In genomic region chr2:152693233-152693632, GRCm38 (mm10) we compare ENCODE assay signal across 8 mouse cellular contexts. TPM values are rescaled to one million over a fixed set of nuclear protein-coding genes. Genes with fewer than 3 reads are reported as not detected.
DNase-seq lines count a peak whose midpoint lies in the region; ATAC-seq and TF ChIP-seq lines count a peak whose summit lies in the region.

No protein-coding gene starts in this region.

- DNase-seq in adrenal gland, postnatal 14 days = peak; percentile 83
- DNase-seq in embryonic facial prominence, embryonic 11.5 days (ENCODE audit: low spot score) = peak; percentile 85
- DNase-seq in kidney, postnatal 0 days (ENCODE audit: low spot score) = peak; percentile 89
- peak; percentile 72 for DNase-seq in lung, adult 2 months
- DNase-seq in thymus, postnatal 4 days = peak; percentile 82

- H3K4me2 ChIP-seq in embryonic facial prominence, embryonic 11.5 days (ENCODE audit: low read depth, low read length) = 0 out of 2 replicates have a peak overlapping the region, but pooled peaks have one; percentile 19
- peak overlapping the region; percentile 39 for H3K4me2 ChIP-seq in heart, embryonic 12.5 days
- peak overlapping the region; percentile 34; the same call in 1 of the 2 replicates for H3K4me2 ChIP-seq in kidney, postnatal 0 days (ENCODE audit: low read length)
- peak overlapping the region; percentile 45; the same call in 1 of the 2 replicates for H3K4me2 ChIP-seq in neural tube, embryonic 14.5 days (ENCODE audit: low read depth, low read length)

- WGBS in embryonic facial prominence, embryonic 11.5 days = 25% methylated on average over 9 of the region's 9 CpGs
- 19% methylated on average over 9 of the region's 9 CpGs for WGBS in heart, embryonic 12.5 days
- 11% methylated on average over 9 of the region's 9 CpGs for WGBS in kidney, postnatal 0 days
- 5% methylated on average over 9 of the region's 9 CpGs for WGBS in lung, adult 2 months
- WGBS in neural tube, embryonic 14.5 days = 20% methylated on average over 9 of the region's 9 CpGs

- H3K27ac ChIP-seq in embryonic facial prominence, embryonic 11.5 days (replicated peaks; ENCODE audit: low read depth, low read length) = no peak overlapping the region
- no peak overlapping the region for H3K27ac ChIP-seq in heart, embryonic 12.5 days (ENCODE audit: poor library complexity, severe bottlenecking)
- no peak overlapping the region for H3K27ac ChIP-seq in kidney, postnatal 0 days
- no peak overlapping the region for H3K27ac ChIP-seq in neural tube, embryonic 14.5 days (ENCODE audit: low read depth, low read length)

- H3K4me3 ChIP-seq in E14TG2a.4 (replicated peaks; ENCODE audit: low read length) = peak overlapping the region; percentile 66
- no peak overlapping the region for H3K4me3 ChIP-seq in embryonic facial prominence, embryonic 11.5 days (ENCODE audit: low read depth, low read length)
- H3K4me3 ChIP-seq in heart, embryonic 12.5 days = no peak overlapping the region
- H3K4me3 ChIP-seq in kidney, postnatal 0 days (replicated peaks; ENCODE audit: low read depth, low read length) = no peak overlapping the region
- no peak overlapping the region for H3K4me3 ChIP-seq in lung, adult 2 months (replicated peaks; ENCODE audit: extremely low read depth, low read depth, low read length)
- H3K4me3 ChIP-seq in neural tube, embryonic 14.5 days (ENCODE audit: low read depth, low read length) = 0 out of 2 replicates have a peak overlapping the region, but pooled peaks have one; percentile 7

- peak overlapping the region; percentile 7 for H3K9ac ChIP-seq in embryonic facial prominence, embryonic 11.5 days (replicated peaks; ENCODE audit: low read length)
- H3K9ac ChIP-seq in heart, embryonic 12.5 days = peak overlapping the region; percentile 19; the same call in 1 of the 2 replicates
- H3K9ac ChIP-seq in kidney, postnatal 0 days (ENCODE audit: low read depth, low read length) = no peak overlapping the region; the same call in 1 of the 2 replicates
- H3K9ac ChIP-seq in neural tube, embryonic 14.5 days (replicated peaks; ENCODE audit: low read depth, low read length) = peak overlapping the region; percentile 39; the same call in 1 of the 2 replicates

- no peaks in the 10 kb centered on the region for H3K27me3 ChIP-seq in E14TG2a.4 (ENCODE audit: insufficient read depth, low read length)
- no peaks in the 10 kb centered on the region for H3K27me3 ChIP-seq in embryonic facial prominence, embryonic 11.5 days (ENCODE audit: control insufficient read depth, insufficient read depth, low read length)
- no peaks in the 10 kb centered on the region for H3K27me3 ChIP-seq in heart, embryonic 12.5 days (replicated peaks)
- no peaks in the 10 kb centered on the region for H3K27me3 ChIP-seq in kidney, postnatal 0 days (ENCODE audit: insufficient read depth, low read length)
- H3K27me3 ChIP-seq in neural tube, embryonic 14.5 days (ENCODE audit: control insufficient read depth, insufficient read depth, low read length) = no peaks in the 10 kb centered on the region

- peaks cover 17% of the 10 kb centered on the region for H3K9me3 ChIP-seq in E14TG2a.4 (ENCODE audit: low read length)
- H3K9me3 ChIP-seq in embryonic facial prominence, embryonic 11.5 days (replicated peaks; ENCODE audit: control insufficient read depth, low read length) = no peaks in the 10 kb centered on the region
- H3K9me3 ChIP-seq in heart, embryonic 12.5 days (replicated peaks) = no peaks in the 10 kb centered on the region
- H3K9me3 ChIP-seq in kidney, postnatal 0 days (replicated peaks; ENCODE audit: low read length) = no peaks in the 10 kb centered on the region
- no peaks in the 10 kb centered on the region for H3K9me3 ChIP-seq in neural tube, embryonic 14.5 days (ENCODE audit: control insufficient read depth, low read length)

- peaks cover 66% of the 10 kb centered on the region for H3K4me1 ChIP-seq in E14TG2a.4 (replicated peaks; ENCODE audit: low read depth, low read length)
- no peaks in the 10 kb centered on the region for H3K4me1 ChIP-seq in embryonic facial prominence, embryonic 11.5 days (ENCODE audit: control insufficient read depth, insufficient read depth, low read length)
- H3K4me1 ChIP-seq in heart, embryonic 12.5 days (replicated peaks) = peaks cover 14% of the 10 kb centered on the region
- no peaks in the 10 kb centered on the region for H3K4me1 ChIP-seq in kidney, postnatal 0 days (replicated peaks; ENCODE audit: insufficient read depth, low read length)
- peaks cover 8% of the 10 kb centered on the region for H3K4me1 ChIP-seq in lung, adult 2 months (ENCODE audit: control insufficient read depth, insufficient read depth, low read length)
- H3K4me1 ChIP-seq in neural tube, embryonic 14.5 days (ENCODE audit: control insufficient read depth, insufficient read depth, low read length) = peaks cover 3% of the 10 kb centered on the region; the same call in 1 of the 2 replicates

- no peak for TF ChIP-seq POLR2A in lung, adult 2 months (IDR thresholded peaks at IDR 0.05; ENCODE audit: borderline replicate concordance, extremely low read depth, low read depth, low read length)

- peak; percentile 19; the same call in 1 of the 2 replicates for ATAC-seq in embryonic facial prominence, embryonic 11.5 days (replicated peaks; ENCODE audit: insufficient number of reproducible peaks, low FRiP score, low TSS enrichment, low read depth)
- no peak for ATAC-seq in heart, embryonic 12.5 days (ENCODE audit: insufficient number of reproducible peaks, low FRiP score)
- 0 out of 2 replicates have a peak, but pooled peaks have one; percentile 4 for ATAC-seq in kidney, postnatal 0 days (replicated peaks; ENCODE audit: low FRiP score, low read depth)
- ATAC-seq in neural tube, embryonic 14.5 days (ENCODE audit: low read depth) = peak; percentile 42; the same call in 1 of the 2 replicates

- H3K36me3 ChIP-seq in E14TG2a.4 (ENCODE audit: insufficient read depth, low read length) = peaks cover 80% of the 10 kb centered on the region
- H3K36me3 ChIP-seq in embryonic facial prominence, embryonic 11.5 days (replicated peaks; ENCODE audit: control insufficient read depth, insufficient read depth, low read depth, low read length) = peaks cover 4% of the 10 kb centered on the region
- peaks cover 59% of the 10 kb centered on the region for H3K36me3 ChIP-seq in heart, embryonic 12.5 days
- peaks cover 24% of the 10 kb centered on the region for H3K36me3 ChIP-seq in kidney, postnatal 0 days (ENCODE audit: insufficient read depth, low read length)
- H3K36me3 ChIP-seq in neural tube, embryonic 14.5 days (ENCODE audit: control insufficient read depth, insufficient read depth, low read length) = peaks cover 16% of the 10 kb centered on the region

- TF ChIP-seq CTCF in E14TG2a.4 (conservative IDR thresholded peaks at IDR 0.05; ENCODE audit: low read length) = peak; percentile 95
- peak; percentile 90 for TF ChIP-seq CTCF in kidney, postnatal 0 days (IDR thresholded peaks at IDR 0.05; ENCODE audit: low read depth)
- TF ChIP-seq CTCF in lung, adult 2 months (IDR thresholded peaks at IDR 0.05; ENCODE audit: insufficient read depth, low read length) = peak; percentile 88

RNA-seq across cellular contexts. Expression of gene Mcts2, which starts 6.4 kb away (rescaled TPM):
- total RNA-seq in adrenal gland, postnatal 14 days (2021) = 26.6 and 28.0 TPM in 2 replicates
- polyA plus RNA-seq in embryonic facial prominence, embryonic 11.5 days (2014; fragmentation: Nextera tagmentation; extraction: Ambion mirVana) = 40.6 and 45.1 TPM in 2 replicates
- 23.1 and 25.2 TPM in 2 replicates for polyA plus RNA-seq in heart, embryonic 12.5 days (2016; fragmentation: Nextera tagmentation; extraction: Ambion mirVana)
- 33.9 and 36.6 TPM in 2 replicates for polyA plus RNA-seq in kidney, postnatal 0 days (2015; fragmentation: Nextera tagmentation; extraction: Ambion mirVana)
- polyA plus RNA-seq in lung, adult 2 months (2012; rRNA removed) = 2.9 and 3.8 TPM in 2 replicates
- 40.2 and 43.8 TPM in 2 replicates for polyA plus RNA-seq in neural tube, embryonic 14.5 days (2014; fragmentation: Nextera tagmentation; extraction: Ambion mirVana)

RNA-seq across cellular contexts. Expression of gene H13, which starts 24.0 kb away (rescaled TPM):
- 123 and 139 TPM in 2 replicates for total RNA-seq in adrenal gland, postnatal 14 days (2021)
- polyA plus RNA-seq in embryonic facial prominence, embryonic 11.5 days (2014; fragmentation: Nextera tagmentation; extraction: Ambion mirVana) = 115 and 118 TPM in 2 replicates
- 87.5 and 91.9 TPM in 2 replicates for polyA plus RNA-seq in heart, embryonic 12.5 days (2016; fragmentation: Nextera tagmentation; extraction: Ambion mirVana)
- 160 and 162 TPM in 2 replicates for polyA plus RNA-seq in kidney, postnatal 0 days (2015; fragmentation: Nextera tagmentation; extraction: Ambion mirVana)
- polyA plus RNA-seq in lung, adult 2 months (2012; rRNA removed) = 125 and 149 TPM in 2 replicates
- 156 and 160 TPM in 2 replicates for polyA plus RNA-seq in neural tube, embryonic 14.5 days (2014; fragmentation: Nextera tagmentation; extraction: Ambion mirVana)

RNA-seq across cellular contexts. Expression of gene Id1, which starts 42.8 kb away (rescaled TPM):
- total RNA-seq in adrenal gland, postnatal 14 days (2021) = 136 and 138 TPM in 2 replicates
- 166 and 179 TPM in 2 replicates for polyA plus RNA-seq in embryonic facial prominence, embryonic 11.5 days (2014; fragmentation: Nextera tagmentation; extraction: Ambion mirVana)
- 87.7 and 90.9 TPM in 2 replicates for polyA plus RNA-seq in heart, embryonic 12.5 days (2016; fragmentation: Nextera tagmentation; extraction: Ambion mirVana)
- polyA plus RNA-seq in kidney, postnatal 0 days (2015; fragmentation: Nextera tagmentation; extraction: Ambion mirVana) = 170 and 194 TPM in 2 replicates
- polyA plus RNA-seq in lung, adult 2 months (2012; rRNA removed) = 323 and 438 TPM in 2 replicates
- polyA plus RNA-seq in neural tube, embryonic 14.5 days (2014; fragmentation: Nextera tagmentation; extraction: Ambion mirVana) = 49.9 and 50.4 TPM in 2 replicates

Comparison
In these comparisons a context has a peak if more than half of its experiments do, and no peak if none do; other contexts are left out.
1. H3K4me3 ChIP-seq: peak in E14TG2a.4 (single experiment) and neural tube, embryonic 14.5 days (single experiment); none in embryonic facial prominence, embryonic 11.5 days (single experiment), heart, embryonic 12.5 days (single experiment), kidney, postnatal 0 days (single experiment) and lung, adult 2 months (single experiment).
2. Peak in every context shown above with its lines, with median percentiles within 50 percentile points of each other: CTCF ChIP-seq, DNase-seq and H3K4me2 ChIP-seq.